Mouse (Mus musculus) urinary bladder, postnatal 14 days (tissue): ENCODE measurements at regions not wholly inside any gene's neighbourhood (a gene's known extent, or its start where the extent isn't known, plus 50 kb on each side); places are given as distances from the start of the nearest gene placed in this dataset.
A peak's percentile ranks its signal among the peaks of the same experiment; 100 is the strongest.

ENCODE experiments used
- DNase-seq: peaks from one replicate; pipeline ENCODE4 v3.0.0; 2021; ENCODE audit warnings: low spot score

GRCm38 (mm10) chr14:115004733-115005405, 87.1 kb upstream of the Gpc5 start:
- DNase-seq, result peak; percentile 16

GRCm38 (mm10) chr14:115010877-115011276, 81.1 kb upstream of the Gpc5 start:
- DNase-seq, result no peak

- no peak for DNase-seq
Observed at GRCm38 (mm10) chr14:115015299-115015698, 76.7 kb upstream of the Gpc5 start.

- DNase-seq, result peak; percentile 67
Observed at GRCm38 (mm10) chr14:115017410-115018153, 74.4 kb upstream of the Gpc5 start.

GRCm38 (mm10) chr14:115028011-115028410, 64.0 kb upstream of the Gpc5 start:
- no peak for DNase-seq

- DNase-seq, result no peak
Observed at GRCm38 (mm10) chr14:115031734-115032133, 60.3 kb upstream of the Gpc5 start.

GRCm38 (mm10) chr14:115033375-115033969, 58.5 kb upstream of the Gpc5 start:
- no peak for DNase-seq

GRCm38 (mm10) chr14:115034718-115035437, 57.1 kb upstream of the Gpc5 start:
- DNase-seq, result no peak

GRCm38 (mm10) chr14:115037086-115037793, 54.8 kb upstream of the Gpc5 start:
- DNase-seq, result no peak

- no peak for DNase-seq
Observed at GRCm38 (mm10) chr14:115038788-115039187, 53.2 kb upstream of the Gpc5 start.

- DNase-seq, result no peak
Observed at GRCm38 (mm10) chr14:115039524-115039923, 52.5 kb upstream of the Gpc5 start.

GRCm38 (mm10) chr14:115040091-115040571, 51.9 kb upstream of the Gpc5 start:
- peak; percentile 46 for DNase-seq

GRCm38 (mm10) chr14:115040578-115041206, 51.3 kb upstream of the Gpc5 start:
- peak; percentile 86 for DNase-seq

GRCm38 (mm10) chr14:115041336-115042054, 50.5 kb upstream of the Gpc5 start:
- DNase-seq, result peak; percentile 12

GRCm38 (mm10) chr14:115042055-115042564, 49.9 kb upstream of the Gpc5 start:
- DNase-seq, result peak; percentile 87
